Mouse (Mus musculus) ES-E14 (cell line): ENCODE data around the gene Cebpzos.

Source experiments
- HCFC1 ChIP-seq: IDR thresholded peaks from 2 replicates; pipeline ENCODE4 v1.6.1; 2012; ENCODE audit warnings: low read length, inconsistent platforms, borderline replicate concordance; ENCODE audit not compliant: insufficient read depth
- ZNF384 ChIP-seq: IDR thresholded peaks from 2 replicates; pipeline ENCODE4 v1.6.1; 2012; ENCODE audit warnings: low read depth, low read length, inconsistent platforms

- TF ChIP-seq HCFC1 (no peak), ZNF384 (no peak)
These were observed 36.9 kb downstream of the Cebpzos start for GRCm38 (mm10) chr17:78953240-78953639.
